Mouse (Mus musculus) C2C12 (cell line): ENCODE measurements around the gene Cntrob.

Experiments used
- CEBPB ChIP-seq: IDR thresholded peaks from one replicate; pipeline ENCODE4 v1.6.1; 2011; ENCODE audit warnings: low read depth, mild to moderate bottlenecking, control low read depth, moderate library complexity
- CTCF ChIP-seq: IDR thresholded peaks from one replicate; pipeline ENCODE4 v1.5.1; 2011; ENCODE audit not compliant: control insufficient read depth, insufficient read depth, insufficient read length
- FOSL1 ChIP-seq: IDR thresholded peaks from one replicate; pipeline ENCODE4 v1.8.0; 2011; ENCODE audit warnings: mild to moderate bottlenecking, low read length; ENCODE audit not compliant: poor library complexity, insufficient read depth, severe bottlenecking
- MAX ChIP-seq: IDR thresholded peaks from one replicate; pipeline ENCODE4 v1.6.1; 2011; ENCODE audit warnings: mild to moderate bottlenecking, control low read depth

GRCm38 (mm10) chr11:69306039-69306438 is 17.5 kb downstream of the Cntrob start:
- TF ChIP-seq CTCF (no peak), FOSL1 (no peak), CEBPB (no peak), MAX (no peak)
